Mouse (Mus musculus) intestine, embryonic 16.5 days (tissue): ENCODE data around the gene Cyp2c66. TPM values are rescaled to one million over a fixed set of nuclear protein-coding genes. Genes with fewer than 3 reads are reported as not detected.
"Not testable (repeated sequence)": the region's sequence is repeated elsewhere in the genome, so short reads cannot be mapped to it uniquely, and the experiment has no call there.

ENCODE experiments used
- ATAC-seq: fragments of 200-750 bp; cut with Nextera tagmentation; 2 replicates; pipeline ENCODE4 v1.8.0; 2017; ENCODE audit warnings: moderate TSS enrichment, moderate library complexity
- H3K27ac ChIP-seq: fragments of 300-500 bp; sonication (generic); 2 replicates; pipeline ENCODE4 v1.5.1; 2014; ENCODE audit warnings: mild to moderate bottlenecking, low read length
- H3K27me3 ChIP-seq: fragments of 300-500 bp; sonication (generic); replicated peaks from 2 replicates; pipeline ENCODE4 v1.6.1; 2014; ENCODE audit warnings: low read length, control low read depth, mixed read lengths; ENCODE audit not compliant: control insufficient read depth, insufficient read depth
- H3K36me3 ChIP-seq: fragments of 300-500 bp; sonication (generic); 2 replicates; pipeline ENCODE4 v1.6.1; 2014; ENCODE audit warnings: low read length, control low read depth; ENCODE audit not compliant: control insufficient read depth, insufficient read depth
- H3K4me1 ChIP-seq: fragments of 300-500 bp; sonication (generic); 2 replicates; pipeline ENCODE4 v1.6.1; 2014; ENCODE audit warnings: low read length, control low read depth, mixed read lengths; ENCODE audit not compliant: control insufficient read depth, insufficient read depth
- H3K4me2 ChIP-seq: fragments of 300-500 bp; sonication (generic); 2 replicates; pipeline ENCODE4 v1.6.1; 2014; ENCODE audit warnings: low read depth, low read length, control low read depth
- H3K4me3 ChIP-seq: fragments of 300-500 bp; sonication (generic); 2 replicates; pipeline ENCODE4 v1.5.1; 2014; ENCODE audit warnings: mild to moderate bottlenecking, low read length
- H3K9ac ChIP-seq: fragments of 300-500 bp; sonication (generic); 2 replicates; pipeline ENCODE4 v1.6.1; 2014; ENCODE audit warnings: low read depth, low read length
- H3K9me3 ChIP-seq: fragments of 300-500 bp; sonication (generic); 2 replicates; pipeline ENCODE4 v1.6.1; 2016; ENCODE audit warnings: low read length, control low read depth; ENCODE audit not compliant: control insufficient read depth
- WGBS: fragments of 180-500 bp; shearing (Covaris S2); extraction: QIAGEN DNeasy Blood & Tissue Kit; methylation state at CpG from one replicate; pipeline ENCODE4 v1.1.7; 2014; 5-methylcytosine and 5-hydroxymethylcytosine counted together
- polyA plus RNA-seq: library from polyadenylated mRNA; unstranded; fragments of >200 nt; fragmentation: Nextera tagmentation; extraction: Ambion mirVana; gene quantifications from 2 replicates; pipeline ENCODE4 v1.2.1, GENCODE M21; 2015

Cyp2c66 gene
- polyA plus RNA-seq = 2.2 and 2.8 TPM in 2 replicates

- H3K9ac ChIP-seq = no peak within 1 kb of the TSS
- H3K4me1 ChIP-seq = no peaks in the 10 kb centered on the region
- peak; percentile 66 for ATAC-seq
- H3K36me3 ChIP-seq = no peaks in the 10 kb centered on the region
- H3K4me2 ChIP-seq = no peak within 1 kb of the TSS
- H3K4me3 ChIP-seq = no peak within 1 kb of the TSS
- H3K9me3 ChIP-seq = no peaks in the 10 kb centered on the region
- H3K27ac ChIP-seq = no peak within 1 kb of the TSS
- WGBS = 63% methylated on average over 1 of the region's 1 CpGs
- H3K27me3 ChIP-seq = no peaks in the 10 kb centered on the region
Measured at GRCm38 (mm10) chr19:39113644-39114043, at the start of gene Cyp2c66. Gene Cyp2c66, plus strand, starts transcription at chr19:39113898.

GRCm38 (mm10) chr19:39098779-39099178 lies 14.9 kb upstream of the Cyp2c66 start:
- not testable (repeated sequence) for H3K4me3 ChIP-seq, H3K4me1 ChIP-seq, H3K27me3 ChIP-seq, H3K9ac ChIP-seq, H3K36me3 ChIP-seq, H3K9me3 ChIP-seq, H3K27ac ChIP-seq, H3K4me2 ChIP-seq, ATAC-seq
- WGBS = 81% methylated on average over 2 of the region's 2 CpGs

GRCm38 (mm10) chr19:39156836-39157235 lies 43.1 kb downstream of the Cyp2c66 start:
- 85% methylated on average over 19 of the region's 19 CpGs for WGBS
- H3K9ac ChIP-seq, H3K4me3 ChIP-seq, H3K4me2 ChIP-seq, H3K4me1 ChIP-seq, H3K9me3 ChIP-seq, H3K27me3 ChIP-seq, H3K27ac ChIP-seq, ATAC-seq, H3K36me3 ChIP-seq: not testable (repeated sequence)

Other genes with a start within 250 kb of the Cyp2c66 start
- gene Hells, start 183.0 kb upstream of the Cyp2c66 start, polyA plus RNA-seq = 29.6 and 37.8 TPM in 2 replicates
- 1.1 TPM in 2 replicates for gene Cyp2c55, start 106.9 kb upstream of the Cyp2c66 start, polyA plus RNA-seq
- gene Cyp2c65, start 52.9 kb upstream of the Cyp2c66 start, polyA plus RNA-seq = 13.6 and 14.8 TPM in 2 replicates
- not detected in 2 replicates for gene Cyp2c29, start 155.5 kb downstream of the Cyp2c66 start, polyA plus RNA-seq